Mouse (Mus musculus): ENCODE results near the gene Mindy4.

GRCm38 (mm10) chr6:55235733-55236132 lies 32.5 kb downstream of the Mindy4 start:
- TF ChIP-seq CTCF (IDR thresholded peaks at IDR 0.05; ENCODE audit: extremely low read depth, insufficient read depth, insufficient read length, insufficient replicate concordance) (no peak), POLR2A (IDR thresholded peaks at IDR 0.05; ENCODE audit: low read depth, low read length) (no peak)
